Mouse (Mus musculus): ENCODE results near the gene Zfp94. TPM values are rescaled to one million over a fixed set of nuclear protein-coding genes. Genes with fewer than 3 reads are reported as not detected.
"Not testable (repeated sequence)": the region's sequence is repeated elsewhere in the genome, so short reads cannot be mapped to it uniquely, and the experiment has no call there.

The Zfp94 gene
- total RNA-seq, 2 experiments from 2014 or later, result 12.1 to 12.7 TPM

GRCm38 (mm10) chr7:24278771-24279170 is 37.7 kb downstream of the Zfp94 start:
- not testable (repeated sequence) for DNase-seq (ENCODE audit: low spot score in 2 of 2)

- no peak for DNase-seq (ENCODE audit: low spot score in 2 of 2)
Observed at GRCm38 (mm10) chr7:24274456-24274855, 42.0 kb downstream of the Zfp94 start.

GRCm38 (mm10) chr7:24271191-24271590 is 45.3 kb downstream of the Zfp94 start:
- no peak for DNase-seq (ENCODE audit: low spot score in 2 of 2)

- peak; percentile 83 to 92 for DNase-seq (ENCODE audit: low spot score in 2 of 2)
Observed at GRCm38 (mm10) chr7:24270288-24270672, 46.2 kb downstream of the Zfp94 start, which contains the start of gene Zfp93. Zfp93 (plus strand) TSS chr7:24270420.

GRCm38 (mm10) chr7:24269667-24270287 is 46.7 kb downstream of the Zfp94 start:
- DNase-seq (ENCODE audit: low spot score in 2 of 2), result no peak

- DNase-seq (ENCODE audit: low spot score in 2 of 2), result no peak
Observed at GRCm38 (mm10) chr7:24269256-24269655, 47.2 kb downstream of the Zfp94 start.

GRCm38 (mm10) chr7:24268176-24269155 is 48.0 kb downstream of the Zfp94 start:
- no peak for DNase-seq (ENCODE audit: low spot score in 2 of 2)

- no peak for DNase-seq (ENCODE audit: low spot score in 2 of 2)
Observed at GRCm38 (mm10) chr7:24260000-24260312, 56.5 kb downstream of the Zfp94 start.

- no peak for DNase-seq (ENCODE audit: low spot score in 2 of 2)
Observed at GRCm38 (mm10) chr7:24259306-24259999, 57.0 kb downstream of the Zfp94 start.

GRCm38 (mm10) chr7:24254633-24255474 is 61.6 kb downstream of the Zfp94 start, which contains the start of gene Zfp108:
Zfp108 (plus strand) TSS chr7:24254794.
- DNase-seq (ENCODE audit: low spot score in 2 of 2), result peak; percentile 88 to 95

GRCm38 (mm10) chr7:24253779-24254615 is 62.5 kb downstream of the Zfp94 start:
- DNase-seq (ENCODE audit: low spot score in 2 of 2), result no peak

Small RNAs within 50 kb of the gene (microRNA-seq; reads per million reads assigned to microRNA genes)
- 0 reads per million in 2 experiments for gene Gm27592

Other genes starting within 250 kb of the Zfp94 start
- gene Zfp180, start 234.7 kb downstream of the Zfp94 start, total RNA-seq (2021), result 10 to 100 TPM; 45.3 to 48.6 TPM
- 10 to 100 TPM; 10.6 to 11.2 TPM for gene Zfp112, start 204.4 kb downstream of the Zfp94 start, total RNA-seq (2021)
- 10 to 100 TPM; 19.4 to 22.5 TPM for gene Zfp235, start 182.5 kb downstream of the Zfp94 start, total RNA-seq (2021)
- 1 to 10 TPM; 2.9 to 4.1 TPM for gene Zfp114, start 141.6 kb downstream of the Zfp94 start, total RNA-seq (2021)
- 10 to 100 TPM; 13.1 to 13.2 TPM for gene Zfp111, start 105.2 kb downstream of the Zfp94 start, total RNA-seq (2021)
- gene Zfp109, start 79.1 kb downstream of the Zfp94 start, total RNA-seq (2021), result 1 to 10 TPM; 9.2 to 10.0 TPM
- gene Zfp108, start 61.9 kb downstream of the Zfp94 start, total RNA-seq (2021), result 1 to 10 TPM; 8.0 TPM
- gene Zfp93, start 46.2 kb downstream of the Zfp94 start, total RNA-seq (2021), result 10 to 100 TPM; 13.4 to 14.4 TPM
- gene Zfp61, start 15.4 kb downstream of the Zfp94 start, total RNA-seq (2021), result 10 to 100 TPM; 19.8 to 24.9 TPM
- gene Tescl, start 17.3 kb upstream of the Zfp94 start, total RNA-seq (2021), result not detected
- gene Lypd5, start 32.5 kb upstream of the Zfp94 start, total RNA-seq (2021), result not detected
- gene Kcnn4, start 53.6 kb upstream of the Zfp94 start, total RNA-seq (2021), result under 1 TPM; 0.36 to 0.72 TPM
- gene Smg9, start 83.0 kb upstream of the Zfp94 start, total RNA-seq (2021), result 10 to 100 TPM; 33.2 to 34.8 TPM
- gene Irgc1, start 135.6 kb upstream of the Zfp94 start, total RNA-seq (2021), result not detected
- under 1 TPM; 0.54 to 0.91 TPM for gene Plaur, start 145.8 kb upstream of the Zfp94 start, total RNA-seq (2021)
- gene Cadm4, start 165.4 kb upstream of the Zfp94 start, total RNA-seq (2021), result 100 to 1,000 TPM; 136 to 141 TPM
- 10 to 100 TPM; 40.0 to 45.4 TPM for gene Zfp428, start 190.3 kb upstream of the Zfp94 start, total RNA-seq (2021)
- not detected for gene AC161166.1, start 195.8 kb upstream of the Zfp94 start, total RNA-seq (2021)
- gene Irgq, start 214.0 kb upstream of the Zfp94 start, total RNA-seq (2021), result 10 to 100 TPM; 62.1 to 63.3 TPM
- not detected for gene Pinlyp, start 229.5 kb upstream of the Zfp94 start, total RNA-seq (2021)
- 10 to 100 TPM; 36.8 to 43.4 TPM for gene Xrcc1, start 229.6 kb upstream of the Zfp94 start, total RNA-seq (2021)